Mouse (Mus musculus): Measurements from ENCODE around the gene Tomm20.

The Tomm20 gene

GRCm38 (mm10) chr8:126945730-126946163 lies at the start of gene Tomm20:
Gene Tomm20 (minus strand): TSS chr8:126945844.
- ChIA-PET POLR2A (interaction anchor here (0.5 to 9.8 kb wide), 77 partner anchors 8 to 868 kb away, joined by 3 to 327 read pairs (median 5); partner anchors contain the start of genes Rbm34 (in 4 of the 4), Irf2bp2 (in 2 of the 4) and Tarbp1 (in 2 of the 4)), CTCF (interaction anchor here in 3 of 4 experiments (0.5 to 2.2 kb wide), 12 partner anchors 10 to 1912 kb away, joined by 3 to 7 read pairs (median 4); partner anchors contain the start of gene Rbm34 (in 2 of the 3))

- POLR2A ChIA-PET, result no interaction called here
Observed at GRCm38 (mm10) chr8:126994506-126994905, 48.9 kb upstream of the Tomm20 start.

GRCm38 (mm10) chr8:126989363-126990153 lies 43.9 kb upstream of the Tomm20 start:
- ChIA-PET CTCF (interaction anchor here in 3 of 4 experiments (0.6 to 1.8 kb wide), 18 partner anchors 13 to 1070 kb away, joined by 3 to 8 read pairs (median 3); partner anchors contain the start of gene Pard3 (in 2 of the 3)), POLR2A (interaction anchor here in 1 of 4 experiments (0.7 kb wide), 1 partner anchor 47 kb away, joined by 3 read pairs; no protein-coding TSS in a partner anchor)

More at GRCm38 (mm10) chr8:126994506-126994905, 48.9 kb upstream of the Tomm20 start:
- CTCF ChIA-PET, result no interaction called here

- ChIA-PET POLR2A (interaction anchor here in 1 of 4 experiments (0.7 to 1.0 kb wide), 2 partner anchors 48 to 57 kb away, joined by 3 read pairs; no protein-coding TSS in a partner anchor), CTCF (interaction anchor here in 3 of 4 experiments (0.6 to 2.5 kb wide), 12 partner anchors 12 to 190 kb away, joined by 3 to 16 read pairs (median 4); partner anchors contain the start of genes Pard3 (in 1 of the 3) and Rbm34 (in 1 of the 3))
Observed at GRCm38 (mm10) chr8:126988346-126989006, 42.8 kb upstream of the Tomm20 start.

GRCm38 (mm10) chr8:126986495-126986894 lies 40.9 kb upstream of the Tomm20 start:
- ChIA-PET CTCF (interaction anchor here (0.5 to 2.5 kb wide), 57 partner anchors 9 to 505 kb away, joined by 3 to 16 read pairs (median 4); partner anchors contain the start of genes Pard3 (in 1 of the 4) and Rbm34 (in 1 of the 4)), POLR2A (interaction anchor here in 2 of 4 experiments (0.5 to 2.0 kb wide), 7 partner anchors 15 to 264 kb away, joined by 3 to 6 read pairs (median 4); partner anchors contain the start of genes Pard3 (in 1 of the 2) and Rbm34 (in 1 of the 2))

- ChIA-PET CTCF (interaction anchor here in 1 of 4 experiments (0.7 kb wide), 2 partner anchors 24 to 582 kb away, joined by 4 read pairs; no protein-coding TSS in a partner anchor), POLR2A (interaction anchor here in 3 of 4 experiments (0.6 to 22.3 kb wide), 10 partner anchors 9 to 1122 kb away, joined by 3 to 327 read pairs (median 6); partner anchors contain the start of genes Rbm34 (in 2 of the 3) and Tomm20 (in 2 of the 3))
Observed at GRCm38 (mm10) chr8:126980046-126980445, 34.4 kb upstream of the Tomm20 start.

- ChIA-PET CTCF (interaction anchor here in 2 of 4 experiments (0.5 to 1.0 kb wide), 3 partner anchors 50 to 481 kb away, joined by 3 to 5 read pairs (median 4); no protein-coding TSS in a partner anchor), POLR2A (interaction anchor here (0.6 to 22.3 kb wide), 17 partner anchors 8 to 1122 kb away, joined by 3 to 327 read pairs (median 6); partner anchors contain the start of genes Rbm34 (in 3 of the 4) and Tomm20 (in 3 of the 4))
Observed at GRCm38 (mm10) chr8:126979091-126979920, 33.7 kb upstream of the Tomm20 start.

- POLR2A ChIA-PET, result interaction anchor here (0.8 to 22.3 kb wide), 12 partner anchors 7 to 212 kb away, joined by 3 to 327 read pairs (median 6); partner anchors contain the start of genes Rbm34 (in 3 of the 4) and Tomm20 (in 3 of the 4)
- CTCF ChIA-PET, result interaction anchor here in 3 of 4 experiments (0.6 to 1.0 kb wide), 3 partner anchors 50 to 486 kb away, joined by 3 to 4 read pairs (median 3); no protein-coding TSS in a partner anchor
Observed at GRCm38 (mm10) chr8:126978535-126978934, 32.9 kb upstream of the Tomm20 start.

GRCm38 (mm10) chr8:126978028-126978427 lies 32.4 kb upstream of the Tomm20 start:
- ChIA-PET POLR2A (interaction anchor here in 2 of 4 experiments (1.0 to 22.3 kb wide), 9 partner anchors 10 to 212 kb away, joined by 3 to 327 read pairs (median 6); partner anchors contain the start of gene Tomm20 (in 2 of the 2)), CTCF (interaction anchor here in 2 of 4 experiments (0.6 to 0.8 kb wide), 2 partner anchors 480 to 486 kb away, joined by 3 read pairs; no protein-coding TSS in a partner anchor)

GRCm38 (mm10) chr8:126976608-126977348 lies 31.1 kb upstream of the Tomm20 start:
- ChIA-PET POLR2A (interaction anchor here (0.7 to 22.3 kb wide), 22 partner anchors 9 to 393 kb away, joined by 3 to 327 read pairs (median 4); partner anchors contain the start of gene Tomm20 (in 4 of the 4)), CTCF (interaction anchor here (0.6 to 3.0 kb wide), 15 partner anchors 9 to 965 kb away, joined by 3 to 22 read pairs (median 5); no protein-coding TSS in a partner anchor)

GRCm38 (mm10) chr8:126975706-126976105 lies 30.1 kb upstream of the Tomm20 start:
- ChIA-PET CTCF (interaction anchor here (0.5 to 3.0 kb wide), 58 partner anchors 8 to 1121 kb away, joined by 3 to 22 read pairs (median 3); partner anchors contain the start of genes Tomm20 (in 2 of the 4) and Irf2bp2 (in 1 of the 4)), POLR2A (interaction anchor here (0.9 to 22.3 kb wide), 26 partner anchors 9 to 981 kb away, joined by 3 to 327 read pairs (median 3); partner anchors contain the start of genes Tomm20 (in 4 of the 4), Kcnk1 (in 1 of the 4) and Pard3 (in 1 of the 4))

- ChIA-PET POLR2A (interaction anchor here in 3 of 4 experiments (0.7 to 22.3 kb wide), 12 partner anchors 9 to 499 kb away, joined by 3 to 327 read pairs (median 4); partner anchors contain the start of gene Tomm20 (in 1 of the 3)), CTCF (interaction anchor here (0.6 to 2.9 kb wide), 7 partner anchors 12 to 499 kb away, joined by 3 to 14 read pairs (median 4); no protein-coding TSS in a partner anchor)
Observed at GRCm38 (mm10) chr8:126974511-126974910, 28.9 kb upstream of the Tomm20 start.

GRCm38 (mm10) chr8:126973686-126974265 lies 28.1 kb upstream of the Tomm20 start:
- POLR2A ChIA-PET, result interaction anchor here in 3 of 4 experiments (0.7 to 22.3 kb wide), 11 partner anchors 8 to 498 kb away, joined by 3 to 327 read pairs (median 4); partner anchors contain the start of gene Tomm20 (in 2 of the 3)
- CTCF ChIA-PET, result interaction anchor here in 3 of 4 experiments (0.6 to 2.9 kb wide), 4 partner anchors 12 to 492 kb away, joined by 3 to 14 read pairs (median 4); no protein-coding TSS in a partner anchor

- POLR2A ChIA-PET, result interaction anchor here (0.7 to 22.3 kb wide), 16 partner anchors 25 to 415 kb away, joined by 3 to 327 read pairs (median 4); partner anchors contain the start of genes Tomm20 (in 3 of the 4) and Irf2bp2 (in 1 of the 4)
- CTCF ChIA-PET, result interaction anchor here in 3 of 4 experiments (0.7 to 2.1 kb wide), 4 partner anchors 14 to 475 kb away, joined by 3 to 6 read pairs (median 4); no protein-coding TSS in a partner anchor
Observed at GRCm38 (mm10) chr8:126972649-126973048, 27.0 kb upstream of the Tomm20 start.

- POLR2A ChIA-PET, result interaction anchor here (0.6 to 22.3 kb wide), 26 partner anchors 9 to 1713 kb away, joined by 3 to 327 read pairs (median 6); partner anchors contain the start of genes Tomm20 (in 4 of the 4), Irf2bp2 (in 1 of the 4) and Itgb1 (in 1 of the 4)
- CTCF ChIA-PET, result interaction anchor here in 3 of 4 experiments (0.7 to 2.1 kb wide), 6 partner anchors 14 to 474 kb away, joined by 3 to 6 read pairs (median 4); no protein-coding TSS in a partner anchor
Observed at GRCm38 (mm10) chr8:126972102-126972501, 26.5 kb upstream of the Tomm20 start.
